In the genomic region with DNA sequence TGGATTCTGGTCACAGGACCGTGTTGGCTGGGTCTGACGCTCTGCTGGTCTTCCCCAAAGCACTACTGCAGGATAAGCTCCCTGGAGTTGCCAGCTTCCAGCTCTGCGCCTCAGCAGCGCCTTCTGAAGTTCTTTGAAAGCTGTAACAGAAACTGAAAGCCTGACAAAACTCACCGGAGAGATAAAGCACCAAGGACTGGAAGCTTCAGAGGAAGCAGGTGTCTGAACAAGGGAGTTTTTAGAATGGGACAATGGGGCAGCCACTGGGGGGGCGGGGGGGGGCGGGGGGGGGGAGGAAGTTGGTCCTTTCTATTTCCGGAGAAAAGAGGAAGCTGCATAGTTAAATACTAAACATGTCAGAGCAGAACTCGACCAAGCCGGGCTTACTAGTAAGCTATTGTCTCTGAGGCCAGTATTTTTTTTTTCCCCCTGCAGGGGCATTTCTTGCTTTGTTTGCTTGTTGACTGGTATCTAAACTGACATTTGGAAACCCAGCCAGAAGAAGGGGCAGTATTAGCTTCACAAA, we compare ENCODE assay signal across 8 mouse cellular contexts.
DNase-seq lines count a peak whose midpoint lies in the region; ATAC-seq and TF ChIP-seq lines count a peak whose summit lies in the region.

No protein-coding gene starts in this region.

- no peak overlapping the region for H3K4me3 ChIP-seq in limb, embryonic 10.5 days
- no peak overlapping the region for H3K4me3 ChIP-seq in midbrain, embryonic 11.5 days (ENCODE audit: low read depth, low read length)
- peak overlapping the region; percentile 17 for H3K4me3 ChIP-seq in small intestine, adult 2 months (ENCODE audit: low read depth, low read length)

- peak; percentile 18 to 30 for DNase-seq in cerebellum, adult 18-20 months
- DNase-seq in cerebellum, adult 9-10 months, result no peak
- peak; percentile 53 for DNase-seq in embryo, embryonic 11 days
- DNase-seq in heart, adult 9 months (ENCODE audit: low spot score in 2 of 2), result peak; percentile 80 to 87
- peak; percentile 52 for DNase-seq in kidney, adult 18-20 months
- no peak for DNase-seq in limb, embryonic 10.5 days (ENCODE audit: low spot score)
- DNase-seq in midbrain, embryonic 11.5 days (ENCODE audit: low spot score, missing footprints), result no peak

- peak overlapping the region; percentile 32; the same call in 1 of the 2 replicates for H3K9ac ChIP-seq in midbrain, embryonic 11.5 days (ENCODE audit: low read length)

- TF ChIP-seq CTCF in small intestine, adult 2 months (IDR thresholded peaks at IDR 0.05; ENCODE audit: extremely low read depth, insufficient read length, insufficient replicate concordance, low read depth, low read length), result peak; percentile 40; the same call in 1 of the 2 replicates

- ATAC-seq in midbrain, embryonic 11.5 days (ENCODE audit: low FRiP score), result no peak

- H3K27ac ChIP-seq in limb, embryonic 10.5 days, result 0 out of 2 replicates have a peak overlapping the region, but pooled peaks have one; percentile 9
- peak overlapping the region; percentile 42 for H3K27ac ChIP-seq in midbrain, embryonic 11.5 days (ENCODE audit: low read depth, low read length)
- H3K27ac ChIP-seq in small intestine, adult 2 months (ENCODE audit: insufficient read depth, low read depth, low read length), result peak overlapping the region; percentile 84

- 36% methylated on average over 8 of the region's 10 CpGs for WGBS in limb, embryonic 10.5 days
- WGBS in midbrain, embryonic 11.5 days, result 9% methylated on average over 8 of the region's 10 CpGs
- 2% methylated on average over 10 of the region's 10 CpGs for WGBS in small intestine, adult 2 months

- TF ChIP-seq POLR2A in small intestine, adult 2 months (IDR thresholded peaks at IDR 0.05; ENCODE audit: low read depth, low read length), result peak; percentile 36; the same call in 1 of the 2 replicates

- H3K9me3 ChIP-seq in limb, embryonic 10.5 days (replicated peaks), result no peaks in the 10 kb centered on the region
- H3K9me3 ChIP-seq in midbrain, embryonic 11.5 days (ENCODE audit: control insufficient read depth, low read length), result no peaks in the 10 kb centered on the region

- no peaks in the 10 kb centered on the region for H3K27me3 ChIP-seq in limb, embryonic 10.5 days (ENCODE audit: low read depth, poor library complexity, severe bottlenecking)
- no peaks in the 10 kb centered on the region for H3K27me3 ChIP-seq in midbrain, embryonic 11.5 days (ENCODE audit: control insufficient read depth, insufficient read depth, low read length)
- no peaks in the 10 kb centered on the region for H3K27me3 ChIP-seq in small intestine, adult 2 months (ENCODE audit: control insufficient read depth, insufficient read depth, low read length)

- H3K4me2 ChIP-seq in midbrain, embryonic 11.5 days, result peak overlapping the region; percentile 27; the same call in 1 of the 2 replicates

- peaks cover 17% of the 10 kb centered on the region; the same call in 1 of the 2 replicates for H3K4me1 ChIP-seq in limb, embryonic 10.5 days
- peaks cover 13% of the 10 kb centered on the region for H3K4me1 ChIP-seq in midbrain, embryonic 11.5 days (ENCODE audit: control insufficient read depth, insufficient read depth, low read length)
- peaks cover 24% of the 10 kb centered on the region for H3K4me1 ChIP-seq in small intestine, adult 2 months (ENCODE audit: control insufficient read depth, insufficient read depth, insufficient read length, low read length)

- H3K36me3 ChIP-seq in limb, embryonic 10.5 days, result no peaks in the 10 kb centered on the region
- H3K36me3 ChIP-seq in midbrain, embryonic 11.5 days (ENCODE audit: control insufficient read depth, insufficient read depth, low read length), result no peaks in the 10 kb centered on the region
- no peaks in the 10 kb centered on the region for H3K36me3 ChIP-seq in small intestine, adult 2 months (ENCODE audit: control insufficient read depth, insufficient read depth, low read length)

Comparison
In these comparisons a context has a peak if more than half of its experiments do, and no peak if none do; other contexts are left out.
1. DNase-seq: peak in cerebellum, adult 18-20 months (2 of 2), embryo, embryonic 11 days (single experiment), heart, adult 9 months (2 of 2) and kidney, adult 18-20 months (single experiment); none in cerebellum, adult 9-10 months (single experiment), limb, embryonic 10.5 days (single experiment) and midbrain, embryonic 11.5 days (single experiment).
2. H3K27ac ChIP-seq: peak in every context shown above with its lines; median percentile 84 in small intestine, adult 2 months; 42 in midbrain, embryonic 11.5 days; 9 in limb, embryonic 10.5 days.